Mouse (Mus musculus) ES-E14 (cell line): ENCODE data around the gene Kif2b. TPM values are rescaled to one million over a fixed set of nuclear protein-coding genes. Genes with fewer than 3 reads are reported as not detected.

Experiments used
- DNase-seq: peaks from one replicate; pipeline ENCODE4 v3.0.0-alpha.2; 2013; ENCODE audit warnings: low read depth, low spot score
- H3K27ac ChIP-seq: 2 replicates; pipeline ENCODE4 v1.5.1; 2012; ENCODE audit warnings: low read depth, mild to moderate bottlenecking, low read length, moderate library complexity, mixed read lengths; ENCODE audit not compliant: poor library complexity, insufficient read depth, severe bottlenecking
- H3K36me3 ChIP-seq: 2 replicates; pipeline ENCODE4 v1.6.1; 2012; ENCODE audit warnings: mild to moderate bottlenecking, low read length, moderate library complexity, mixed read lengths; ENCODE audit not compliant: control insufficient read depth, poor library complexity, insufficient read depth, severe bottlenecking
- H3K4me1 ChIP-seq, 2 experiments: fragments of 150-350 bp in 1 of 2; sonication (generic) in 1 of 2; 2 replicates each; pipeline ENCODE4 v1.6.1; 2012; ENCODE audit warnings: low read length in 2 of 2, mild to moderate bottlenecking in 1 of 2, mixed read lengths in 1 of 2; ENCODE audit not compliant: control insufficient read depth in 2 of 2, insufficient read depth in 2 of 2, poor library complexity in 1 of 2
- H3K4me3 ChIP-seq, 2 experiments: fragments of 150-350 bp in 1 of 2; sonication (generic) in 1 of 2; 2 replicates each; pipeline ENCODE4 v1.5.1; 2012; ENCODE audit warnings: low read length in 2 of 2, low read depth in 1 of 2, mild to moderate bottlenecking in 1 of 2, mixed read lengths in 1 of 2; ENCODE audit not compliant: insufficient read depth in 1 of 2, poor library complexity in 1 of 2, severe bottlenecking in 1 of 2
- H3K9ac ChIP-seq: 2 replicates; pipeline ENCODE4 v1.6.1; 2012; ENCODE audit warnings: low read depth, mild to moderate bottlenecking, low read length, mixed read lengths; ENCODE audit not compliant: poor library complexity, insufficient read depth, severe bottlenecking
- H3K9me3 ChIP-seq: fragments of 150-350 bp; sonication (generic); 2 replicates; pipeline ENCODE4 v1.6.1; 2012; ENCODE audit warnings: low read depth, mild to moderate bottlenecking, low read length; ENCODE audit not compliant: control insufficient read depth, insufficient read depth
- CHD2 ChIP-seq: IDR thresholded peaks from 2 replicates; pipeline ENCODE4 v1.6.1; 2014; ENCODE audit warnings: mild to moderate bottlenecking, low read depth, low read length, inconsistent platforms
- HCFC1 ChIP-seq: IDR thresholded peaks from 2 replicates; pipeline ENCODE4 v1.6.1; 2012; ENCODE audit warnings: low read length, inconsistent platforms, borderline replicate concordance; ENCODE audit not compliant: insufficient read depth
- MAFK ChIP-seq: IDR thresholded peaks from 2 replicates; pipeline ENCODE4 v1.6.1; 2014; ENCODE audit warnings: mild to moderate bottlenecking, low read depth, low read length, inconsistent platforms; ENCODE audit not compliant: insufficient read depth
- ZC3H11A ChIP-seq: IDR thresholded peaks from 2 replicates; pipeline ENCODE4 v1.6.1; 2012; ENCODE audit warnings: low read depth, mild to moderate bottlenecking, inconsistent platforms, low read length, borderline replicate concordance
- ZNF384 ChIP-seq: IDR thresholded peaks from 2 replicates; pipeline ENCODE4 v1.6.1; 2012; ENCODE audit warnings: low read depth, low read length, inconsistent platforms
- in situ Hi-C, 2 experiments: fragments of 600-800 bp; cut with MboI; formaldehyde crosslinking; loops; one replicate each; pipeline ENCODE4 v1.15.1; 2025; ENCODE audit warnings: low sequenced_read_pairs in 2 of 2, inconsistent platforms in 1 of 2; ENCODE audit not compliant: unreplicated experiment in 2 of 2
- total RNA-seq: library from RNA; depleted of rRNA; stranded (reverse); fragments of 300-350 nt; gene quantifications from 2 replicates; pipeline ENCODE4 v1.2.3, GENCODE M21; 2012; rRNA removed

Gene Kif2b
- total RNA-seq, result not detected in 2 replicates

- H3K4me3 ChIP-seq, result no peak within 1 kb of the TSS
- H3K9me3 ChIP-seq, result no peaks in the 10 kb centered on the region
- no peaks in the 10 kb centered on the region for H3K4me1 ChIP-seq
- no peak within 1 kb of the TSS for H3K9ac ChIP-seq
- TF ChIP-seq ZNF384 (no peak), MAFK (no peak), HCFC1 (no peak), ZC3H11A (no peak), CHD2 (no peak)
- no peaks in the 10 kb centered on the region for H3K36me3 ChIP-seq
- in situ Hi-C loops, result no loop called here
- no peak for DNase-seq
- no peak within 1 kb of the TSS for H3K27ac ChIP-seq
Measured at GRCm38 (mm10) chr11:91577317-91577716, at the start of gene Kif2b. Kif2b (minus strand) TSS chr11:91577558.

GRCm38 (mm10) chr11:91593088-91593487 is 15.7 kb upstream of the Kif2b start:
- Histone ChIP-seq H3K4me3 (no peak overlapping the region), H3K9ac (no peak overlapping the region), H3K9me3 (no peaks in the 10 kb centered on the region), H3K27ac (no peak overlapping the region), H3K4me1 (no peaks in the 10 kb centered on the region), H3K36me3 (no peaks in the 10 kb centered on the region)
- in situ Hi-C loops, result no loop called here
- TF ChIP-seq HCFC1, result no peak
- DNase-seq, result no peak

GRCm38 (mm10) chr11:91576856-91577255 is 502 bp downstream of the Kif2b start:
- H3K4me1 ChIP-seq, result no peaks in the 10 kb centered on the region
- no peaks in the 10 kb centered on the region for H3K36me3 ChIP-seq
- no peaks in the 10 kb centered on the region for H3K9me3 ChIP-seq
- no peak for TF ChIP-seq MAFK
- TF ChIP-seq CHD2, result no peak
- TF ChIP-seq ZNF384, result no peak
- no peak for TF ChIP-seq ZC3H11A
- TF ChIP-seq HCFC1, result no peak
- no peak for DNase-seq
- H3K4me3 ChIP-seq, result no peak overlapping the region
- H3K9ac ChIP-seq, result no peak overlapping the region
- no peak overlapping the region for H3K27ac ChIP-seq
- in situ Hi-C loops, result no loop called here

GRCm38 (mm10) chr11:91575406-91575805 is 2.0 kb downstream of the Kif2b start:
- in situ Hi-C loops, result no loop called here
- H3K27ac ChIP-seq, result no peak overlapping the region
- H3K4me3 ChIP-seq, result no peak overlapping the region
- TF ChIP-seq MAFK, result no peak
- TF ChIP-seq ZNF384, result no peak
- no peak for TF ChIP-seq CHD2
- no peak for TF ChIP-seq HCFC1
- no peaks in the 10 kb centered on the region for H3K36me3 ChIP-seq
- H3K4me1 ChIP-seq, result no peaks in the 10 kb centered on the region
- no peak overlapping the region for H3K9ac ChIP-seq
- DNase-seq, result no peak
- no peaks in the 10 kb centered on the region for H3K9me3 ChIP-seq

- Histone ChIP-seq H3K4me1 (no peaks in the 10 kb centered on the region), H3K9me3 (no peaks in the 10 kb centered on the region), H3K36me3 (no peaks in the 10 kb centered on the region), H3K27ac (no peak overlapping the region), H3K9ac (no peak overlapping the region), H3K4me3 (no peak overlapping the region)
- no peak for TF ChIP-seq ZNF384
- no peak for TF ChIP-seq ZC3H11A
- no peak for TF ChIP-seq MAFK
- no peak for TF ChIP-seq CHD2
- no peak for TF ChIP-seq HCFC1
- in situ Hi-C loops, result no loop called here
- DNase-seq, result no peak
Measured at GRCm38 (mm10) chr11:91574477-91574876, 2.9 kb downstream of the Kif2b start.
